Mouse (Mus musculus) embryonic fibroblast, embryonic 13.5 days (primary cell): ENCODE measurements around the gene Rasgef1b. TPM values are rescaled to one million over a fixed set of nuclear protein-coding genes. Genes with fewer than 3 reads are reported as not detected.
A peak's percentile ranks its signal among the peaks of the same experiment; 100 is the strongest.

Experiments
- H3K27ac ChIP-seq: 2 replicates; pipeline ENCODE4 v1.5.1; 2012; ENCODE audit warnings: low read length, control low read depth, inconsistent platforms; ENCODE audit not compliant: insufficient read depth
- H3K4me1 ChIP-seq: 2 replicates; pipeline ENCODE4 v1.6.1; 2011; ENCODE audit warnings: low read length; ENCODE audit not compliant: control insufficient read depth, insufficient read depth
- H3K4me3 ChIP-seq: 2 replicates; pipeline ENCODE4 v1.5.1; 2011; ENCODE audit warnings: mild to moderate bottlenecking, control low read depth, low read length; ENCODE audit not compliant: insufficient read depth
- CTCF ChIP-seq: IDR thresholded peaks from 2 replicates; pipeline ENCODE4 v1.5.1; 2011; ENCODE audit warnings: mild to moderate bottlenecking, control low read depth, low read length, moderate library complexity, borderline replicate concordance; ENCODE audit not compliant: insufficient read depth
- POLR2A ChIP-seq: IDR thresholded peaks from 2 replicates; pipeline ENCODE4 v1.6.1; 2011; ENCODE audit warnings: low read depth, mild to moderate bottlenecking, control low read depth, low read length, moderate library complexity
- polyA plus RNA-seq: library from polyadenylated mRNA; stranded (reverse); fragments of >200 nt; gene quantifications from 2 replicates; pipeline ENCODE4 v1.2.4, GENCODE M21; 2011; ENCODE audit warnings: low read depth; ENCODE audit not compliant: missing spikeins, insufficient read length

The Rasgef1b gene
- polyA plus RNA-seq, 1 experiment, result 2.1 TPM

- Histone ChIP-seq H3K4me3 (no peak overlapping the region), H3K27ac (no peak overlapping the region), H3K4me1 (peaks cover 1% of the 10 kb centered on the region; the same call in 1 of the 2 replicates)
- TF ChIP-seq POLR2A (no peak), CTCF (no peak)
Measured at GRCm38 (mm10) chr5:99487009-99487858, 241.6 kb downstream of the Rasgef1b start.

GRCm38 (mm10) chr5:99483162-99483561 is 245.7 kb downstream of the Rasgef1b start:
- no peak overlapping the region for H3K4me3 ChIP-seq
- H3K27ac ChIP-seq, result no peak overlapping the region
- TF ChIP-seq CTCF, result no peak
- no peak for TF ChIP-seq POLR2A
- peaks cover 18% of the 10 kb centered on the region for H3K4me1 ChIP-seq

GRCm38 (mm10) chr5:99482524-99482923 is 246.3 kb downstream of the Rasgef1b start:
- H3K4me1 ChIP-seq, result peaks cover 18% of the 10 kb centered on the region
- no peak overlapping the region for H3K4me3 ChIP-seq
- H3K27ac ChIP-seq, result no peak overlapping the region
- no peak for TF ChIP-seq POLR2A
- TF ChIP-seq CTCF, result no peak

GRCm38 (mm10) chr5:99482016-99482415 is 246.8 kb downstream of the Rasgef1b start:
- Histone ChIP-seq H3K4me3 (no peak overlapping the region), H3K27ac (no peak overlapping the region), H3K4me1 (peaks cover 18% of the 10 kb centered on the region)
- TF ChIP-seq CTCF (no peak), POLR2A (no peak)

GRCm38 (mm10) chr5:99480078-99481031 is 248.5 kb downstream of the Rasgef1b start:
- Histone ChIP-seq H3K4me1 (peaks cover 18% of the 10 kb centered on the region), H3K4me3 (no peak overlapping the region), H3K27ac (peak overlapping the region; percentile 56; the same call in 1 of the 2 replicates)
- TF ChIP-seq POLR2A, result no peak
- no peak for TF ChIP-seq CTCF

- peak overlapping the region; percentile 76 for H3K27ac ChIP-seq
- no peak for TF ChIP-seq CTCF
- TF ChIP-seq POLR2A, result no peak
- no peak overlapping the region for H3K4me3 ChIP-seq
- H3K4me1 ChIP-seq, result peaks cover 18% of the 10 kb centered on the region
Measured at GRCm38 (mm10) chr5:99479263-99480077, 249.4 kb downstream of the Rasgef1b start.

GRCm38 (mm10) chr5:99478716-99479115 is 250.1 kb downstream of the Rasgef1b start:
- TF ChIP-seq POLR2A (no peak), CTCF (no peak)
- H3K4me1 ChIP-seq, result peaks cover 20% of the 10 kb centered on the region
- no peak overlapping the region for H3K4me3 ChIP-seq

GRCm38 (mm10) chr5:99477420-99477815 is 251.4 kb downstream of the Rasgef1b start:
- TF ChIP-seq CTCF (no peak), POLR2A (no peak)
- Histone ChIP-seq H3K4me1 (peaks cover 26% of the 10 kb centered on the region), H3K4me3 (no peak overlapping the region), H3K27ac (no peak overlapping the region)

More at GRCm38 (mm10) chr5:99478716-99479115, 250.1 kb downstream of the Rasgef1b start:
- no peak overlapping the region; the same call in 1 of the 2 replicates for H3K27ac ChIP-seq

- TF ChIP-seq POLR2A (no peak), CTCF (no peak)
- no peak overlapping the region for H3K27ac ChIP-seq
- H3K4me1 ChIP-seq, result peaks cover 23% of the 10 kb centered on the region
- no peak overlapping the region for H3K4me3 ChIP-seq
Measured at GRCm38 (mm10) chr5:99476640-99477419, 252.0 kb downstream of the Rasgef1b start.
